Mouse (Mus musculus): ENCODE data around the gene Mfap3l. TPM values are rescaled to one million over a fixed set of nuclear protein-coding genes. Genes with fewer than 3 reads are reported as not detected.
"Not testable (repeated sequence)": the region's sequence is repeated elsewhere in the genome, so short reads cannot be mapped to it uniquely, and the experiment has no call there.

Mfap3l gene
- total RNA-seq (2021) = 10 to 100 TPM; 13.6 to 14.3 TPM
- long read RNA-seq, experiment 1, full-length matches to known transcripts = 1 of 3 reads
- long read RNA-seq, experiment 1, partial matches to known transcripts = 0 of 3 reads
- long read RNA-seq, experiment 1, other reads (novel, unspliced or antisense) = 2 of 3 reads
- long read RNA-seq, experiment 2 = 0 reads

DNA sequence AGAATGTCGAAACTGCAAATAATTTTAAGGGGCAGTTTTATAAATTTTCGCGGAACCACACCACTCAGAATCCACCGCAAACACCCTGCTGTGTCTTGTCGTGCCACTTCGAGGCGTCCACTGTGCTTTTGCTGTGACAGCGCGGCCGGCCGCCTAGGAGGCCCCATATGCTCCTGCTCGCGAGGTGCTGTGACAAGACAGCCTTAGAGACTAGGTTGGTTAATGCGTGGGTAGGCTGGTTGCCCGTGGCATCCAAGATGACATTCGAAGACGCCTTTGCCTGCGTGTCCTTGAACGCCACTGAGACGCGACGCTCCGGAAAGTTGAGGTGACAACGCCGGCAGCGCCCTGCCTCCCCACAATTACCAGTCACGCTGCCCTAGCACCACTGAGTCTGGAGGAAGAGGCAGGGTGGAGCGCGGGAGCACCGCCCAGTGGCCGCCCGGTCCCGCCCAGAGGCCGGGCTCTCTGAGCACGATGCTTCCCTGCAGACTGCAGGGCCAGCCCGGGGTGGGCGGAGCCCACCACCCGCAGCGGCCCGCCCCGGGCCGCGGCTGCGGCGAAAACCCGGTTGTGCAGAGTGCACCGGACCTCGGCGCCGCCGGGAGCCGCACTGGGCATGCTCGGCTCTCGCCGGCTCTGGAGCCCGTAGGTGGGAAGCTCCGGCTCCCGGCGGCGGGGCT lies at the start of gene Mfap3l:
Mfap3l (plus strand) TSS at position 578 of the 683 bp plus-strand sequence.
- DNase-seq = peak; percentile 90 to 95

DNA sequence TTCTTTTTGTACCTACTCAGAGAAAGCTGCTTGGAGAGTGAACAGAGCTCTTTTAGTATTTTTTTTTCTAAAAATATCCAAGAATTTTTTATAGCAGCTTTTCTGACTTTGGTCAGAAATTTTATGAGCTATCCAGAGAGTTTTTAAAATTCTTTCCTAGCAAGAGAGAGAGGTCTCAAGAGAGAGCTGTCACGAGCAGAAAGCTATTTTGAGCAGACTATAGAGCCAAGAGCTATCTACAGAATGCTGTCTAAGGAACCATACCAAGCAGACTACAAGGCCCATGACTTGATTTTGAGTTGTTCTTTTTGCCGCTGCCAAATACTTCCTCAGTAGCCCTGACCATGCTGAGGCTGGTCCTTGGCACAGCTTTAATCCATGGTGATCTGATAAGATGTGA lies 49.3 kb upstream of the Mfap3l start:
- DNase-seq = no peak

DNA sequence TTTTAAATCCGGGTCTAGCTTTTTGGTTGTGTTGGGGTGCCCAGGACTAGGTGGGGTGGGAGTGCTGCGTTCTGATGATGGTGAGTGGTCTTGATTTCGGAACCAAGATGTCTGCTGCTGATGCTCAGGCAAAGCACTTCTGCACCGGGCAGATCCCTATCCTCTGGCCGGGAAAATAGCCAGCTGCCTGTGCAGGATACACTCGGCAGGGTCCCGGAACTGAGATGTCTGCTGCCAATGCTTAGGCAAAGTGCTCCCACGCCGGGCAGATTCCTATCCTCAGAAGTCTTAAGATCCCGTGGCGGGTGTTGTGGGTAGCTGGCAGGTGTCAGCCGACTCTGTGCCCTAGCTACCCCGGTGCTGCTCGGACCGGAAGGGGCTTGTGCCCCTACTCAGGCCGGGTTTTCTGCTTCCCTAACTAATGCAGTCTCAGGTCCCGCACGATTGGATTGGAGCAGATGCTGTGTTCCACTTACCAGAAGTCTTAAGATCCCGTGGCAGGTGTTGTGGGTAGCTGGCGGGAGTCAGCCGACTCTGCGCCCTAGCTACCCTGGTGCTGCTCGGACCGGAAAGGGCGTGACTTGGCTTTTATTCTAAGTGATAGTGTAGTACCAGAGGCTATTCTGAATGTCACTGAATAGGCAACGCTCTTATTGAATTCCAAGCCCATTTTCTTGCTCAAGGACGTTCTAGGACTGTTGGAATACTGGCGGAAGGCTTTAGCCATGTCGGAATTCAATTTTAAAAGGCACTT lies 41.1 kb upstream of the Mfap3l start:
- not testable (repeated sequence) for DNase-seq

DNA sequence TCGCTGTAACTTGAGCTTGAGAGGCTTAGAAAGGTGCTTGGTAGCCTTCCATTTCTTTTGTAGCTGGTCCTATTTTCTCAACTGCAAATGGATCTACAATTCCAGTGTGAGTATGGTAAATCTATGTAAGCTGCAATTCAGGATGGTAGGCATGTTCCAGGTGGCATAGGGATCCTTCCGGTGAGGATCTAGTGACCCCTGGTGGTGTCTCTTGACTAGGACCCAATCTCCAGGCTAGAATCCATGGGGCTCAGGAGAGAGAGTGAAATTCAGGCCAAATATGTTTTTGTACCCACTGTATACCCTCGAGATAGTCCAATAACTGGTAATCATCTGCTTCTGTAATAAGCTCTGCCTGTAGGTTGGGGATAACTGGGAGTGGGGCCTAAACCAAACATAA lies 37.9 kb upstream of the Mfap3l start:
- DNase-seq = peak in 1 of 2 experiments; percentile 16

DNA sequence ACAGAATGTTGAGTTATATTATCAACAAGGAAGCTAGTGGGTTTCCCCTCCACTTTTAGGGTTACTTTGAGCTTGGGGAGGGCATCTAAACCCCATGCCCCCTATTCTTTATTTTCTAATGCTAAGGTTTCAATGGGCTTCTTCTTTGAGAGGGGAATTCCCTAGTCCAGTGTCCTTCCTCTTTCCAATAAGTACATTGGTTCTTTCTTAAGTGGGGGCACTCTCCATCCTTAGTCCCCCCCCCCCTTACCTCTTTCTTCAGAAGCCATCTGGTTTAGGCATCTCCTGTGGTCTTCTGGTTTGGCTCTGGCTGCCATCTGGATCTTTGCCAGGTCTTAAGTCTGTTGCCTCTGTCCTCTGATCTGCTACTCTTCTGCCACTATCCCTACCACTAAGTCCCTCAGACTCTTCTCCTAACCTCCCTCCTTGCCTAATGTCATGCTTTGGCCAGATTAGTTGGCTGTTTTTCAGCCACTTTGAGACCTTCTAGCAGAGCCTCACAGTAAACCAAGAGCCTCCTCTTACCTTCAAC lies 21.0 kb upstream of the Mfap3l start:
- DNase-seq = no peak

DNA sequence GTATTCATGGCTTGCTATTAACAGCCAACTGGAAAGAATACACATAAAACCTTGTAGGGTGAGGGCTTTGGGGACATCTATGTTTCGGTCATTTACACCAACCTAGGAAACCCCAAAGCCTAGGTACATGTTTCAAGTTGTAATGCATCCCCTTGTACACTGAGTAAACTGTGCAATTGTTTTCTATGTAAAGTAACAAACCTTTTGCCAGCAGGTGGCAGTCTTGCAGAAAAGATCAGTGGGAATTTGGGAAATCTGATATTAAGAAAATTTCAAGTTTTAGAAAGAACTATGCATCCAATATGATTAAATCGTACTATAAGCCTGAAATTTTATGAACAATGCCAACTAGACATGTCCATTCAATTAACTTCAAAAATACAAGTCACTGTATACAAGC lies 15.7 kb upstream of the Mfap3l start:
- DNase-seq = peak in 1 of 2 experiments; percentile 70

DNA sequence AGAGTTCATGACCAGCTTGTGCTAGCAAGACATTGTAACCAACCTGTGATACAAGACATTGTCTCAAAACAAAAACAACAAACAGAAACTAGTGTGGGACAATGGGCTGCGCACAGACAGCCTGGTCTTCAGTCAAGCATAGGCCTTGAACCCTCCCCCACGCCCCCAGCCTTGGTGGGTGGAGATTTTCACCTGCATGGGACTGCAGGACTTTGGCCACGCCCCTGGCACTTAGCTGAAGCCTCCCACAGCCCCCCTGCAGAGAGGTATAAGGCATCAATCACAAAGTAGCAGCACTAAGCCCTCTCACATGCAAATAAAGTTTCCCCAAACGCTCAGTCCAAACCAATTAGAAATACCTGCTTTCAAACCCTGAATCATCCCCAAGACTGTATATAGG lies 11.1 kb upstream of the Mfap3l start:
- no peak for DNase-seq

DNA sequence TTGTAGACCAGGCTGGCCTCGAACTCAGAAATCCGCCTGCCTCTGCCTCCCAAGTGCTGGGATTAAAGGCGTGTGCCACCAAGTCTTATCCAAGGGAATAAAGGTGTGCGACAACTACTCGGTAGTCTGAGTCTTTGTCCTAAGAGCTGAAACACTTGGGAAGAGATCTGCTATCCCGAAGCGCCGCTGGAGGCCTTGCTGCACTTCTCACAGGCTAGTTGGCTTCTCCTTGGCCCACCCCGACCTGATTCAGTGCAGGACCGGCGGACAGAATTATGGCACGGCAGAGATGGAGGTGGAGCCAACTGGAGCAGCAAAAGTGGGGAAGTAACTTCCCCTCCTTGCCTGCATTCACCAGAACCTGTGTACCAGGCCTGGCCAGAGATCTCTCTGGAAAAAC lies 10.6 kb upstream of the Mfap3l start:
- DNase-seq = no peak

DNA sequence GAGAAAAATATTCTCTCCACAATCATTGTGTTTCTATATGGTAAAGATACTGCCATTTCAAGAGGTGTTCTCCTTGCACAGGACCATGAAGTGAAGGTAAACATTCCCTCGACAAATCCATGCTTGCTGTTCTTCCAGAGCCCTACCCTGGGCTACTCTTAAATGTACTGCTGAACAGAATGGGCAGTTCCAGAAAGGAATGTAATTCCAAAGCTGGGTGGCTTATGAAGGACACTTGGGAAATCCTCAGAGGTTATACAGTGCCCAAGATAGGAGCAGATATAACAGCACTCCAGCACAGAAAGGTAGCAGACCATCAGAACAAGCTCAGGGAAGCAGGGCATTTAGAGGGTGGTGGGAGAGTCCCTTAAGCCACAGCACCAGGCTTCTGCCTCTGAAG lies 9.2 kb upstream of the Mfap3l start:
- no peak for DNase-seq

DNA sequence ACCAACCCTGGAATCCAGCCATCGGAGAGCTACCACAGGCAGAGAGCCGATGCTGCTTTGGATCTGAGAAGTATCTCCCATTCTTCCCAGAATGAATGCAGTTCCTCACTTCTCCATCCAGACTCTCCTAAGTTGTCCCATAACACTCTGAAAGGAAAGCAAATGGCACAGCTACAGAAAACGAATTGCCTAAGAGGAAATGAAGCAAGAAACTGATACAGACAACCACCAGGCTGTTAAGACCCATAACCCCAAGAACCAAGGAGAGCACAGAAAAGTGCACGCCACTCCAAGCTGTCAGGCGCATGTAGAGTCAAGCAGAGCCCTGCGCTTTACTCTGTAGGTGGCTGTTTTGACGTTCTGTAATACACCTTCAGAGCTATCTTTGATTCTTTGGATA lies 7.9 kb upstream of the Mfap3l start:
- DNase-seq = no peak

DNA sequence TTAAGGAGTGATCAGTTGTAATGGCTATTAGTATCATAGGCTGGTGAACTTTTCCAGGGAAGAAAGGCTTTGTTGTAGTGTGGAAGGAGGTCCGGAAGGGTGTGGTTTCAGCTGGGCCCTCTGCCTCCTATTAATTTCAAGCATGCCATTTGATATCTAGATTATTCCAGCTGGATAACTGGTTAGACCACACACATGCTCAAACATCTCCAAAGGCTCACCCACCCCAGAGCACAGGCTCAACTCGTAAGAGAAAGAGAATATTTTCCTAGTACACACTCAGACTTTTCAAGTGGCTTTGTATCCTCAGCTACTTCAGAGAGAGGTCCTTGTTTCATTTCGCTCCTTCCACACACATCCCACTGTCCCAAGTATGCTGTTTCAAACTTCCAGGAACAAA lies 4.7 kb upstream of the Mfap3l start:
- DNase-seq = no peak

DNA sequence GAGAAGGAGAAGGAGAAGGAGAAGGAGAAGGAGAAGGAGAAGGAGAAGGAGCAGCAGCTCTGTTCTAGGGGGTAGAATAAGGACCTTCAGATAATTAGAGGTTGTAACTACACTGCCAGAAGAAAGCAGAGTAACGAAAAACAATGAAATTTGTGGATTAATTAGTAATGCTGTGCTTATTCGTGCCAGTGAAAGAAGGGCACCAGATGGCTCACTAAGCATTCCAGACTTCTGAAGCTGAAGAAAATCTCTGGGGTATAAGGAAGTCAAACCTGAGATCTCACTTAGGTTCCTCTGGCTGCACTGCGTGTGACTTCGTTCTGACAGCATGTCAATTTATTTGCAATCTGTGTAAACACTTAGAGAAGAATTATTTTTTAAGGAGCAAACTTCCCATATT lies 3.6 kb upstream of the Mfap3l start:
- DNase-seq = no peak

DNA sequence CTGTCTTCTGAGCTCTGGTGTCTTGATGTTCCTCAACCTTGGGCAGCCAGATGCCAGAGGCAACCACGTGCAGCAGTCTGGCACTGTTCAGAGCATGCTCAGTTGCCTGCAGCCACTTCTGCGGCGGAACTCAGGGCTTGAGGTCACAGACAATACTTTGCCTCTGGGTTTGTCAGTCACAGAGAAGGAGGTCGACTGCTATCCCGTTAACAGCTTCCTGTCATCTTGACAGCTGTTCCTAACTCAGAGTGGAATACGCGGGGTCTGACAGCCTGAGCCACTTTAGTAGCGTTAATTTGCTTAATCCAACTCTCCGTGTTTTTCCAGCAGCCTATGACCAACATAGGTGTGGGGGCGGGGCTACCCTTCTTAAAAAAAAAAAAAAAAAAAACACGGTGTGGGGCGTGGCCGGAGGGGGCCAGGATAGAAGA lies 1.1 kb upstream of the Mfap3l start:
- peak; percentile 81 to 85 for DNase-seq

DNA sequence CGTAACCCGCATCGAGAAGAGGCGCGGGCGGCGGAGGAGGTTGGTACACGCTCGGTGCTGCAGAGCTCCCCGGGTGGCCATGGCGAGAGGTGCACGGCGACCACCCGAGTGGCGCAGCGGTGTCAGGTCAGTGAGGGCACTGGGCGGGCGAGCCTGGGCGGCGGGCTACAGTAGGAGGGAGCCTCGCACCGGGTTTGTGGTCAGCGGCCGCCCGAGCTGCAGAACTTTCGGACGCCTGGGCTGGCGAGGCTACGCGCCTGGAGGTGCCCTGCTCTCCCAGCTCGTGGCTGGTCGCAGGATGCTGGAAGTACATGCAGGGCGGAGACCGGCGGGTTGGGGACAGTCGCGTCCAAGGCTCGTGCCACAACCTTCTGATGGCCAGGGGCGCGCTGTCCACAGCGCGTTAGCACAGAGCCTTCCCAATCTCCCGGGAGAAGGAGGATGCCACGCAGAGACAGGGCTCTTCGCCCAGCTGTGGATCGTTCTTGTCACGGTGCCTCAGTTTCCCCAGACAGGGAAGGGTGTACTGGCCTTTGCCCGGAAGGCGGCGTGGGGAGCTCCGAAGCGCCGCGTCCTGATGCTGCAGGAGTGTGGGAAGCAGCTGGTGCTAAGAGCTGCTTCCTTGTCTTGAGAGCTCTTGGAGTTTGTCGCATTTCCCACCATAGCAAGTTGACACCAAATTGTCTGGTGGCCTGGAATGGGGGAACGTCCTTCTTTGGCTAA lies 467 bp downstream of the Mfap3l start:
- peak; percentile 9 to 48 for DNase-seq

DNA sequence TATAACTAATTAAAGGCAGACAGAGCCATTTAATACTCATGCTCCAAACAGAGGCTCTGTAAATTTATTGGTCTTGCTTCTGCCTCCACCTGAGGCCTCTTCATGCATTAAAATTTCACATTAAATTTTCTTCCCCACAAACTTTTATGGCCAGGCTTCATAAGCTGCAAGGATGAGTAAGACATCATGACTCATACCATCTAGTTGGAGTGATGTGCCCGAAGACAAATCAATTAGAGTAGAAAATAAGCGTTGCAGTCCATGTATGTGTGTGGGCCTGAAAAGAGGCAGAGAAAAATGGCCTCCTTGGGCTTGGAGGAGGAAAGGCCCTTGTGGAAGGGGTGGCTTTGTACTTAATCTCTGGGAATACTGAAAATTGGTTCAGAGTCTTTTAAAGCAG lies 2.3 kb downstream of the Mfap3l start:
- DNase-seq = no peak

DNA sequence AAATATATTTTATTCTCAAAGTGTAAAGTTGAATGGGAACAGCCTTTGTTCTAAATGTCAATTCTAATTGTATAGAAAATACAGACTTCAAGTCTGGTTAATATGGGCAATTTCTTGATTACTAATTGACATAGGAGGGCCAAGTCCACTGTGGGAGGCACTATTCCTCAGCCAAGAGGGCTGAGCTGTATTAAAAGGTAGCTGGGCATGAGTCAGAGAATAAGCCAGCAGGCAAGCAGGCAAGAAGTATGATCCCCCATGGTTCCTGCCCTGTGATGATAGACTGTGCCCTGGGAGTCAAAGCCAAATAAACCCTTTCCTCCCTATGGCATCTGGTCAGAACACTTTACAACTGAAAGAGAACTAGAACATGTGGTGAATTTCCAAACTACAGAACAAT lies 3.2 kb downstream of the Mfap3l start:
- DNase-seq = no peak

DNA sequence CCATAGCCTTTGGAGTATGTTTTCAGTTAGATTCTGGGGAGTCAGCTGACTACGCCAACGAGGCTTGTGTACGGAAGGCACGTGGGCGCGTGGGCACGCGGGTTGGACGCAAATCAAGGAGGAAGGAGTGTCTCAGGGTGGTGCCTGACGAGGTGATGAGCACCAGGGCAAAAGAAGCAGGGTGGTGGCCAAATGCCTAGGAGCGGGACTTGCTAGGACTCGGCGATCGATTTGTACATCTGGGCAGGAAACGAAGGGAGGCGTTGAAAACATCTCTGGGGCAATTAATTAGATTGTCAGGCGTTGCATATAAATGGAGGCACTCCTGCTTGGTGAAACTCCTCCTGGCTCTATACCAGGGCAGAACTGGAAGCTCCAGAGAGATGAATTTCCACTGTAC lies 7.4 kb downstream of the Mfap3l start:
- no peak for DNase-seq

DNA sequence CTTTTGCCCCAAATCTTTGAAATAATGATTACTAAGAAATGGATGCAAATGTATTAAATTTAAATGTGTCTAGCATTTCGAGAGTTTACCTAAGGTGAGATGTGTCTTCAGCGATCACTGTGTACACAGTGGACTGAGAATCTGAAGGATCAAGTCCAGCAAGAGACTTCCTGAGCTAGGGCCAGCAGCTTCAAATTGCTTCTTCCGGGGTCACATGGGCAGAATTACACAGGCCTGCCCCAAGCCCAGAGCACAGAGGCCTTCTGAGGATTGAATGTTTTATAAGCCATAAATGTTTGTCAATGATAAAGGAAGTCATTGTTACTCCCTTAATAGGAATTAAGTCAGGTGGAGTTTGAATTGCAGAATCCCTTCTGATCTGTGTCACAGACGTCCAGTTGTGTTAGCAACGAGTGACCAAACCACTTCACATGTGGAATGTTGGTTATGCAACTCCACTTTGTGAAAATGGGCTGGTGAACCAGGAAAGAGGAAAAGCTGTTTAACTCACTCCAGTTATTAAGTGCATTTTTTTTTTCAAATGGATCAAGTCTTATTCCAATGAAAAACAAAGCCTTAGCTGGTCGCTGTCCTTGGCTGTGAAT lies 10.9 kb downstream of the Mfap3l start:
- DNase-seq = no peak

DNA sequence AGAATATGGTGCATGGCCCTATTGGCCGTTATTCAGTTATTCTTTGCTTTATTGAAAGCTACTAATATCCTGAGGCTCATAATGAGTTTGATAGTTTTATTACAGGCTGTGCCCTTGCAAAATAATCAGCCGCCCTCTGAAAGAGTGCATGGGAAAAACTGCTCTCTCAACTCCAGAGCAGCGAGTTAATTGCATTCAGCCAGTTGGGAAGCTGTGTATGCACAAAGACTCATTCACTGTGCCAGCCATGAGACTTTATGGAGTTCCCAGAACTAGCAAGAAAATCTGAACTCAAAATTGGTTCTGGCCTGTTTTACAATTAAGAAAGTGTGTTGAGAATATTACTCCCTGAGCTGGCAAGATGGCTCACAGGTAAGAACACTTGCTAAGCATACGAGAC lies 12.5 kb downstream of the Mfap3l start:
- DNase-seq = no peak

DNA sequence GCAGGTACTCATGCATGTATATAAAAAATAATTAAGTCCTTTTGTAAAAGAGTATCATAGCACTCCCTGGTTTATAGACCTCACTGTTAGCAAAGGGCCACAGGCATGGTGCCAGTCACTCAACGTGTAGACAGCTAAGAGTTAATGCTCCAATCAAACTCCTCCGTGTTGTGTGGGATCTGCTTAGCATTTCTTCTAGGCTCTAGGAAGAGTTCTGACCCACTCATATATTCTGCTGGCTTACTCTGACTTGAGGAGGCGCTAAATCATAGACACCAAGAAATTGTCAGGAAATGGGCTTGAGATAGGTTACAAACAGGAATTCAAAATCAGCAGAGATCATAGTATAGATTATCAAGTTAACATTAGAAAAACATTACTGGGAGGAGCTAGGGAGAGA lies 13.3 kb downstream of the Mfap3l start:
- no peak for DNase-seq

DNA sequence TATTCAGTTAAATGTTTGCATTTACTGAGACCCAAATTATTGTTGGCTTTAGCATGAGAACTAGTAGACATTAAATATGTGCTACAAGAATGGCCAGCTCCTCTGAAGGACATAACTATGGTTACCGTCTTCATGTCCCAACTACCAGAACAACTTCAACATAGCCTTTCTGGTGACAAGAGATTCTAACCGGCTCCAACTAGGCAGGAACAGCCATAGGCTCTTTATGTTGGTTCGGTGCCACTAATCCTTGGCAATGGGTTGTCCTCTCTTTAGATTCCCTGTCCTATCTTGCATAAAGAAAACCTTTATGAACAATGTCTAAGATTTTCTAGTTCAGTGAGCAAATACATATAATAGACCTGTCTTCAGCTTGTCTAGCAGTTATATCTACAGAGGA lies 14.7 kb downstream of the Mfap3l start:
- no peak for DNase-seq

DNA sequence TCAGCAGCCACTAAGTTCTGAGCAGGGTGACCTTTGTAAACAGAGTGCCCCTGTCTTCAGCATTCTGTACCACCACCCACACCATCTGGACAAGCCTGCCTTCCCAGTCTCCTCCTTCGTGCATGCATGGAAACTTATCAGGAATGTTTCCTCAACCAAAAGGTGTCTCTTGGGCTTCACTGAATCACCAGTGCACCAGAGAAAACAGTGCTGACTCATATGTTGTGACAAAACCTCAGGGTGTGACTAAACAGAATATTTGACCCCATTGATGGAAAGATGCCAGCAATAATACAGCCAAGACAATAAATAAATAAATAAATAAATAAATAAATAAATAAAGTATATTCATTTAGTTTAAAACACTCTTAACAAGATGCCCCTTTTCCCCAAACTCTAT lies 16.5 kb downstream of the Mfap3l start:
- DNase-seq = no peak
